Mouse (Mus musculus) thymus, postnatal 0 days (tissue): ENCODE measurements around the gene Slc9a9. TPM values are rescaled to one million over a fixed set of nuclear protein-coding genes. Genes with fewer than 3 reads are reported as not detected.
A peak's percentile ranks its signal among the peaks of the same experiment; 100 is the strongest.

Source experiments
- DNase-seq: peaks from one replicate; pipeline ENCODE4 v3.0.0-alpha.2; 2015; ENCODE audit warnings: low spot score
- polyA plus RNA-seq: library from polyadenylated mRNA; unstranded; fragments of >200 nt; fragmentation: Nextera tagmentation; extraction: Ambion mirVana; gene quantifications from 2 replicates; pipeline ENCODE4 v1.2.1, GENCODE M21; 2015

Slc9a9 gene
- polyA plus RNA-seq, 1 experiment from 2014 or later = 40.5 TPM

GRCm38 (mm10) chr9:94945569-94946135 lies 275.9 kb downstream of the Slc9a9 start:
- peak; percentile 79 for DNase-seq

DNA sequence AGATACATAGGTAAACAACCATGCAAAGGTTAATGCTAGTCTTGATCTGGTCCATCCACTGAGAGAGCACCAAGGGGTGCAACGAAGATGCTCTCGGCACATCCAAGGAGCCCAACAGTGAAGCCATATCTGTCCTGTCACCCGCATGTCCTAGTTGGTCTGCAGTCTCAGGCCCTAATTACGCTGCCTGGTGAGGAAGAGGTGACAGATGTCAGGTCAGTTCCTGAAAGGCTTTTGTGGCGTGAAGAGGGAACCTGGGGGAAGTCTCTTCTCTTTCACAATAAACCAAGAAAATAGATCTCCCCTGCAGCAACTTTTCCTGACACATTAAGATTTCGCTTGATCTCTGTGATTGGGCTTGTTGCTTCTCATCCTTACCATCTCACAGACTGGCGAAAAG lies 277.5 kb downstream of the Slc9a9 start:
- no peak for DNase-seq

DNA sequence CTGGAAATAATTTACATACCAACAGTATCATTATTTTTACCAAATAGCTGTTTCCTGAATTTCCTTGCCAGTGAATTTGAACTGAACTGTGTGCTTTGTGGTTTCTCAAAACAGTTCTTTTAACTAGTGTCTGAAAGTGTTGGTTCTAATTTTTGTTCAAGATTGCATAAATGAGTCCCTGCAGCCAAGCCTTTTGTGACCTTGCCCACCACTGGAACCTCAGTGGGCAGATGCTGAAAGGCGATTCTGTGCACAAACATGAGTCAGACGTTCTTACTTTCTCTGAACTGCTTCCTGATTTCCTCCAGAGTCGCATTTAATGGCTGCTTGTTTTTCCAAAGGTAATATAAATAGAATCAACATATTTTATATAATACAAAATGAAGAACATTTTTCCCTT lies 281.0 kb downstream of the Slc9a9 start:
- no peak for DNase-seq

DNA sequence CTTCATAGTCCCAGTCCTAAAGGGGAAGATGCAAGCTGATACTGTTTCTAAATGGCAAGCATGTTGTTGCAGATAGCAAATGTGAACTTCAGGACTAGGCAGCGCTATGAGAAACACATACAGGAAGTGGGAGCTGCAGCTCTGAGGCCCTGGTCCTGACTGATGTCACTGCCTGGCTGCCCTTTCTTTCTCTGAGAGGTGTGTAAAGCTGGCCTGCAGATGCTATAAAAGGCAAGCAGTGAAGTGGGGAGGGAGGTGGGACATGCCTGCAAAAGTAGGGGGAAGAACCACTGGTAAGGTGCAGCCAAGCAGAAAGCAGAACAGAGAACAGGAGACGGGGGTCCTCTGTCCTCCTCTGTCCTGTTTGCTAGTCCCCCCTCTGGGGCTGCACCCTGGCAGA lies 285.9 kb downstream of the Slc9a9 start:
- peak; percentile 69 for DNase-seq

DNA sequence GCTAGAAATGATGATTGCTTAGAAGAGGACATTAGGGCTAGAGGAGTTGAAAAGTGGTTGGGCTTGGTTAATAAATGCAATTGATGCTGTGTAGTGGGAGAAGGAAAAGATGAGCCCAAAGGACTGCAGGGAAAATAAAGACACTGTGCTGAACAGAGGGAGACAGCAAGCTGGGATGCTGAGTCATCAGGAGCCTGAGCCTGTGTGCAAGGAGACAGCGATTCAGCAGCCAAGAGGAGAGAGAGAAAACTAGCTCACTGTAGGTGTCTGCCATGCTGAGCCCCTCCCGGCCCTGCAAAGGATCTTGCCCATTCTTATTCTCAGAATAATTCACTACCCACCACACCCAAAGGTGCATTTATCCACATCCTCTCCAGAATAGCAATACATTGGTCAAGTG lies 288.7 kb downstream of the Slc9a9 start:
- DNase-seq = no peak

DNA sequence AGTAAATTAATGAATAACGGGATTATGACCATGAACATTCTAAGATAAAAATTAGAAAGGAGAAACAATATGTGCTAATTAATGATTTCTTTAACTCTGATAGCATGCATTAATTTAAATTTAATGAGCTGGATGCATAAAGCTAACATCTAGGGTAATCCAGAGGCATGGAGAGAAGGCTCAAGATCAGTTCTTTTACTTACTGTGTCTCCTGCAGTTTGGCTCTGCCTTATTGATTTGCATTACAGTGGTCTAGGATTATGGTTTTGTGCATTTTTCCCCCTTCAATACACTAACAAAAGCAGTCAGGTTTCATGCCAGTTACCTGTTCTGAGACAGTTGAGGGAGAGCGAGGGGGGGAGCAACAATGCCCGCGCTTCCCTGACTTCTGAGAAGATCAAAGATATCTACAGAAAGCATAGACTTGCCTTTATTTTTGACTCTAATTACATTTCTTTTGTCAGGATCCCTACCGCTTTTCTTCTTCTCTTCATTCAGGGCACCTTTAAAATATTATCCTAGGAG lies 298.9 kb downstream of the Slc9a9 start:
- DNase-seq = no peak

- DNase-seq = no peak
These were observed 299.4 kb downstream of the Slc9a9 start for GRCm38 (mm10) chr9:94969131-94969530.

- no peak for DNase-seq
These were observed 302.3 kb downstream of the Slc9a9 start for GRCm38 (mm10) chr9:94972021-94972420.

- DNase-seq = no peak
These were observed 303.0 kb downstream of the Slc9a9 start for GRCm38 (mm10) chr9:94972693-94973092.

GRCm38 (mm10) chr9:94976191-94976590 lies 306.5 kb downstream of the Slc9a9 start:
- DNase-seq = no peak

DNA sequence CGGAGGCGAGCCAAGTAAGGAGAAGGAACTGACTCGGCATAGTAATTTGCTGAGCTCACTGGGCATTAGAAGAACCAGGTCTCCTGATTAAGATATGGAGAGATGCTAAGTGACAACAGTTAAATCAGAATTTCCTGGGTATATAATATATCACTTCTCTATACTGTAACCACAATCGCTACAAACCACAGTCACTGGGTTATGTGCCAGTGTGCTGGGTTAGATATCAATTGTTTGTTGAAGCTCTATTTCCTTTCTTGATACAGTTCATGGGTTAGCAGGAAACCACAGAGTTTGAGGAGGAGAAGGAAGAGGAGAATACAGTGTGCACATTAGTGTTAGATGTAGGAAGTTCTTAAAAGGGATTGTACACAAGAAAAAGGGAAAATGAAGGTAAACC lies 323.9 kb downstream of the Slc9a9 start:
- DNase-seq = no peak

DNA sequence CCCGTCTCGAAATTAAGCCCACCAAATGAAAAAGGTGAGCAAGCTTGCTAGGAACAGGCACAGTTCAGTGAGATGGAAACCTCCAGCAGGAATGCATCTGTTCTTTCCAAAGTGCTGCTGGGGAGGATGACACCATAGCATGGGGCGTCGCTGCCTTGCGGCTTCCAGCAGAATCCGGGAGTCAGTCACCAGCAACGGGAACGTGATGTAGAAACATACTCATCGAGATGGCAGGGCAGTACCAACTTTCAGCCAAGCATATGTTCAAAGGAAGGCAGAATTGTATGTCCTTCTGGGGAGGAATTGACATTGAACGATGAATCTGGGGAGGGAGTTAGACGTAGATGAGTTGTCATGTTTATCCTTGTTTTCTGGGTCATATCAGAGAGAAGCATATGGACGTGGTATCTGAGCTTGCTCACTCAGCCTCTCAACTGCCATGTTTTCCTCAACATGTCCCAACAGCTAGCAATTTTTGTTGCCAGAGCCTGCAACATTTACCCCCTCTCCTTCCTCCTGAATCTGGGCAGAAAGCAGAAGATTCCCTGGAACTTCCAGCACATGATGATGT lies 350.5 kb downstream of the Slc9a9 start:
- no peak for DNase-seq

GRCm38 (mm10) chr9:95034140-95034970 lies 364.6 kb downstream of the Slc9a9 start:
- no peak for DNase-seq

DNA sequence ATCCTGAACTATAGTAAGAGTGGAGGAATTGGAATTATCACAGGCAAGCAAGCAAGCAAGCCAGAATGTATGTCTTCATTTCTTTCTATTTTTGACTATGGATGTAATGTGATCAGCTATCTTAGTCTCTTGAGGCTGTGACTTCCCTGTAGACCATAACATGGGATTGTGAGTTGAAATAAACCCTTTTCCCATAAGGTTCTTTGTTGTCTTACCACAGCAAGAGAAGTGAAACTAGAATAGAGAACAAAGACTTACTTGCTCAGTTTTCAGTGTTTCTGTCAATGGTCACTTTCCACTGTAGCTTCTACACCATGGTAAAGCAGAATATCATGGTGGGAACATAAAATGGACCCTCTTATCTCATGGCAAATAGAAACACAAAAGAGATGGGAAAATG lies 366.5 kb downstream of the Slc9a9 start:
- DNase-seq = no peak

- no peak for DNase-seq
These were observed 372.7 kb downstream of the Slc9a9 start for GRCm38 (mm10) chr9:95042420-95042819.

DNA sequence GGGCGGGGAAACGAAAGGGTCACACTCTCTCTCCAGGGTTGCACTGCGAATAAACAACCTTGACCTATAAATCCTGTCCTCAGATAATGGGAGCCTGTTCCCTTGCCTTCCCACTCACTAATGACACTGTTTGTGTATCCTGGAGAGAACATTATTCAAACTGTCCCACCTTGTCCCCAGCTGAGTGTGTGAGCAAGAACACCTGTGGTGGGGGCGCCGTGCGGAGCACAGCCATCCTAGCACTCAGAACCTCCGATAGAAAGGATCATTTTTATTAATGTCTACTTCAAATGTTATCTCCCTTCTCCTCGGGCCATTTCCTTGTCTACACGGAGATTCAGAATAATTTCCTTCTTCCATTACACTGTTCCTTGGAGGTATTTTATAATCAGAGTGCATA lies 382.5 kb downstream of the Slc9a9 start:
- no peak for DNase-seq

DNA sequence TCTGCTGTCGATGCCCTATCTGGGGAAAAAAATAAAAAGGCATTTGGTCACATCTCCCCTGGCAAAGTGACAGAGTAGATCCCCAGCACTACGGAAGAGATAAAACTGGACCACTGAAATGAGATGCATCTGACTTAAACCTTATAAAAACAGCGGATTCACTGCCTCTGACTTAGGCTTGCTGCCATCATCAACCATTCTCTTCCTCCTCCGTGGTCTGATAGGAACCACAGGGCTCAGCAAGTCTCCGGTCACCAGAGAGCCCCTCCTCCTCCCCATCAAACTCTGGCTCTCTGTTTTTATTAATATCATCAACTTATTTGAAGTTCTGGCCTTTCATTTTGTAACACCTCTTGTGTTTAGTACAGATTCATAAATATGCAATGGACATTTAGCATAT lies 383.5 kb downstream of the Slc9a9 start:
- DNase-seq = no peak

GRCm38 (mm10) chr9:95055843-95056242 lies 386.1 kb downstream of the Slc9a9 start:
- no peak for DNase-seq

GRCm38 (mm10) chr9:95060702-95061101 lies 391.0 kb downstream of the Slc9a9 start:
- no peak for DNase-seq

GRCm38 (mm10) chr9:95067037-95067436 lies 397.3 kb downstream of the Slc9a9 start:
- no peak for DNase-seq

DNA sequence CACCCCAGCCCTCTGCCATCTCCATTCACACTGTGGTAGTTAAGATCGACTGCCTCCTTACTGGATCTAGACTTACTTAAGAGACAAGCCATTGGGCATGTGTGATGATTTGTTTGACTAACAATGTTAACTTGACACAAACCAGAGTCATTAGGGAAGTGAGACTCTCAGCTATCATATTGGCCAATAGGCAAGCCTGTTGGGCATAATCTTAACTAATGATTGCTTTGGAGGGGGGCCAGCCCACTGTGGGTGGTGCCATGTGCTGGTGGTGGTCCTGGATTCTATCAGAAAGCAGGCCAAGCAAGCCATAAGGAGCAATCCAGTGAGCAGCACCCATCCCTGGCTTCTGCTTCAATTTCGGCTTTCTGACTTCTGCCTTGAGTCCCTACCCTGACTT lies 398.8 kb downstream of the Slc9a9 start:
- no peak for DNase-seq

GRCm38 (mm10) chr9:95070832-95071519 lies 401.3 kb downstream of the Slc9a9 start:
- DNase-seq = no peak
